Mouse (Mus musculus): Measurements from ENCODE around the gene Zc3h10.

DNA sequence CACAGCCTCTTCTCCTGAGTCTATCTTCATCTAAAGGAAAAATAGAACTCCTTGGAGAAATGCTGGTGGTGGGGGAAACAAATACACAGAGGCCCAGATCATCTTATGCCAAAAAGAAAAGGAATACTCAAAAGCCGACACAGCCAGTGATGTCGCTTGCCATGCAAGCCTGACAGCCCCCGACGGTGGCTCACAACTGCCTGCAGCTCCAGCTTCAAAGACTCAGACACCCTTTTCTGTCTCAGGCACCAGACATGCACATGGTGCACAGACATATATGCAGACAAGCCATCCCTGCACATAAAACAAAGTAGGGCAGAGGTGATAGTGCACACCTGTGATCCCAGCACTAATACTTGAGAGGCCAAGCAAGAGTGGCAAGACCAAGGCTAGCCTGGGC, 32.2 kb upstream of the Zc3h10 start:
- TF ChIP-seq CTCF (IDR thresholded peaks at IDR 0.05; ENCODE audit: extremely low read depth, insufficient read length, insufficient replicate concordance, low read depth, low read length) (no peak), POLR2A (IDR thresholded peaks at IDR 0.05; ENCODE audit: low read depth, low read length) (no peak)

Data from small intestine, adult 2 months (tissue).